Mouse (Mus musculus) CD4-positive naive resting alpha-beta T cell, adult 76 days (primary cell): ENCODE results near the gene Safb2. TPM values are rescaled to one million over a fixed set of nuclear protein-coding genes. Genes with fewer than 3 reads are reported as not detected.

Source experiments
- total RNA-seq: library from RNA; stranded (reverse); gene quantifications from one replicate; pipeline ENCODE4 v1.2.4, GENCODE M21; 2023

Gene Safb2
- 498 TPM for total RNA-seq

GRCm38 (mm10) chr17:56584257-56585130 lies at the start of gene Safb2, which contains the start of gene Safb:
TSS of gene Safb2 (minus strand) at chr17:56584585.
TSS of gene Safb (plus strand) at chr17:56584825.

GRCm38 (mm10) chr17:56627530-56628277 lies 43.3 kb upstream of the Safb2 start, which contains the start of gene Catsperd:
TSS of gene Catsperd (plus strand) at chr17:56628143.

GRCm38 (mm10) chr17:56626754-56627470 lies 42.5 kb upstream of the Safb2 start, which contains the start of gene Lonp1:
TSS of gene Lonp1 (minus strand) at chr17:56626887.

GRCm38 (mm10) chr17:56613236-56613844 lies 29.0 kb upstream of the Safb2 start, which contains the start of gene Rpl36:
TSS of gene Rpl36 (plus strand) at chr17:56613416.

GRCm38 (mm10) chr17:56609452-56610171 lies 25.2 kb upstream of the Safb2 start, which contains the start of gene 2410015M20Rik:
TSS of gene 2410015M20Rik (minus strand) at chr17:56609771.

GRCm38 (mm10) chr17:56554122-56554551 lies 30.2 kb downstream of the Safb2 start, which contains the start of gene Gm20219:
TSS of gene Gm20219 (minus strand) at chr17:56554387.

GRCm38 (mm10) chr17:56512310-56512709 lies 72.1 kb downstream of the Safb2 start, which contains the start of gene Znrf4:
TSS of gene Znrf4 (minus strand) at chr17:56512431.

Other genes starting within 250 kb of the Safb2 start
- 14.9 TPM for gene Ptprs, start 108.1 kb downstream of the Safb2 start, total RNA-seq
- not detected for gene Znrf4, start 72.2 kb downstream of the Safb2 start, total RNA-seq
- 9.5 TPM for gene Gm20219, start 30.2 kb downstream of the Safb2 start, total RNA-seq
- 329 TPM for gene Safb, start 240 bp upstream of the Safb2 start, total RNA-seq
- gene 2410015M20Rik, start 25.2 kb upstream of the Safb2 start, total RNA-seq: 88.1 TPM
- gene Rpl36, start 28.8 kb upstream of the Safb2 start, total RNA-seq: 1,881 TPM
- gene Lonp1, start 42.3 kb upstream of the Safb2 start, total RNA-seq: 53.2 TPM
- gene Catsperd, start 43.6 kb upstream of the Safb2 start, total RNA-seq: 0.64 TPM
- 105 TPM for gene Ranbp3, start 88.7 kb upstream of the Safb2 start, total RNA-seq
- gene Ndufa11, start 133.2 kb upstream of the Safb2 start, total RNA-seq: 40.0 TPM
- gene Vmac, start 133.4 kb upstream of the Safb2 start, total RNA-seq: 9.0 TPM
- gene Nrtn, start 172.9 kb upstream of the Safb2 start, total RNA-seq: not detected
- 54.3 TPM for gene Dus3l, start 180.2 kb upstream of the Safb2 start, total RNA-seq
- 0.70 TPM for gene Prr22, start 185.7 kb upstream of the Safb2 start, total RNA-seq
- gene Rfx2, start 246.4 kb upstream of the Safb2 start, total RNA-seq: 11.5 TPM